Mouse (Mus musculus): Measurements from ENCODE around the gene Slco2b1. TPM values are rescaled to one million over a fixed set of nuclear protein-coding genes. Genes with fewer than 3 reads are reported as not detected.
A peak's percentile ranks its signal among the peaks of the same experiment; 100 is the strongest.

The Slco2b1 gene
- total and polyA plus RNA-seq, 3 experiments: 0.02 to 1.4 (median 0.53) TPM

- Histone ChIP-seq H3K4me1 (ENCODE audit: insufficient read depth, low read depth, low read length) (no peaks in the 10 kb centered on the region), H3K36me3 (replicated peaks) (no peaks in the 10 kb centered on the region), H3K9me3 (replicated peaks) (no peaks in the 10 kb centered on the region), H3K27me3 (ENCODE audit: insufficient read depth, low read length) (peaks cover 14% of the 10 kb centered on the region), H3K4me3 (ENCODE audit: low read depth, low read length) (no peak overlapping the region)
- no peak for DNase-seq (ENCODE audit: low spot score)
- no peak for ATAC-seq (ENCODE audit: extremely low read depth, insufficient number of reproducible peaks, low FRiP score, poor library complexity, severe bottlenecking)
- no peak for TF ChIP-seq GATA1 (IDR thresholded peaks at IDR 0.05; ENCODE audit: borderline replicate concordance, low read length)
Measured at GRCm38 (mm10) chr7:99684086-99684485, 27.1 kb downstream of the Slco2b1 start.

GRCm38 (mm10) chr7:99680771-99681170, 30.4 kb downstream of the Slco2b1 start:
- TF ChIP-seq GATA2 (IDR thresholded peaks at IDR 0.05; ENCODE audit: borderline replicate concordance, low read depth, low read length): no peak
- no peak for TF ChIP-seq GATA1 (IDR thresholded peaks at IDR 0.05; ENCODE audit: borderline replicate concordance, low read length)
- no peak for TF ChIP-seq CTCF (IDR thresholded peaks at IDR 0.05; ENCODE audit: low read depth, low read length)
- TF ChIP-seq TAL1 (conservative IDR thresholded peaks at IDR 0.05; ENCODE audit: low read depth, low read length): no peak
- no peak for TF ChIP-seq POLR2AphosphoS5 (IDR thresholded peaks at IDR 0.05; ENCODE audit: insufficient replicate concordance, low read depth, low read length)
- Histone ChIP-seq H3K9me3 (replicated peaks) (no peaks in the 10 kb centered on the region), H3K4me3 (ENCODE audit: low read depth, low read length) (no peak overlapping the region), H3K36me3 (replicated peaks) (no peaks in the 10 kb centered on the region), H3K4me1 (ENCODE audit: insufficient read depth, low read depth, low read length) (no peaks in the 10 kb centered on the region), H3K27me3 (ENCODE audit: insufficient read depth, low read length) (peaks cover 7% of the 10 kb centered on the region; the same call in 1 of the 2 replicates)
- ATAC-seq (ENCODE audit: extremely low read depth, insufficient number of reproducible peaks, low FRiP score, poor library complexity, severe bottlenecking) (no peak), DNase-seq (ENCODE audit: low spot score) (no peak)

- Histone ChIP-seq H3K27me3 (ENCODE audit: insufficient read depth, low read length) (peaks cover 10% of the 10 kb centered on the region; the same call in 1 of the 2 replicates), H3K4me3 (ENCODE audit: low read depth, low read length) (no peak overlapping the region), H3K36me3 (replicated peaks) (no peaks in the 10 kb centered on the region), H3K9me3 (replicated peaks) (no peaks in the 10 kb centered on the region), H3K4me1 (ENCODE audit: insufficient read depth, low read depth, low read length) (peaks cover 16% of the 10 kb centered on the region)
- ATAC-seq (ENCODE audit: extremely low read depth, insufficient number of reproducible peaks, low FRiP score, poor library complexity, severe bottlenecking) (no peak), DNase-seq (ENCODE audit: low spot score) (no peak)
- TF ChIP-seq GATA1 (IDR thresholded peaks at IDR 0.05; ENCODE audit: borderline replicate concordance, low read length) (no peak), GATA2 (IDR thresholded peaks at IDR 0.05; ENCODE audit: borderline replicate concordance, low read depth, low read length) (no peak), TAL1 (conservative IDR thresholded peaks at IDR 0.05; ENCODE audit: low read depth, low read length) (no peak), CTCF (IDR thresholded peaks at IDR 0.05; ENCODE audit: low read depth, low read length) (no peak), POLR2AphosphoS5 (IDR thresholded peaks at IDR 0.05; ENCODE audit: insufficient replicate concordance, low read depth, low read length) (no peak)
Measured at GRCm38 (mm10) chr7:99674890-99675289, 36.2 kb downstream of the Slco2b1 start.

- Histone ChIP-seq H3K4me1 (ENCODE audit: insufficient read depth, low read depth, low read length) (peaks cover 16% of the 10 kb centered on the region), H3K4me3 (ENCODE audit: low read depth, low read length) (no peak overlapping the region), H3K36me3 (replicated peaks) (no peaks in the 10 kb centered on the region), H3K27me3 (ENCODE audit: insufficient read depth, low read length) (peaks cover 7% of the 10 kb centered on the region; the same call in 1 of the 2 replicates), H3K9me3 (replicated peaks) (no peaks in the 10 kb centered on the region)
- no peak for TF ChIP-seq TAL1 (conservative IDR thresholded peaks at IDR 0.05; ENCODE audit: low read depth, low read length)
- no peak for TF ChIP-seq GATA1 (IDR thresholded peaks at IDR 0.05; ENCODE audit: borderline replicate concordance, low read length)
- TF ChIP-seq GATA2 (IDR thresholded peaks at IDR 0.05; ENCODE audit: borderline replicate concordance, low read depth, low read length): no peak
- no peak for TF ChIP-seq POLR2AphosphoS5 (IDR thresholded peaks at IDR 0.05; ENCODE audit: insufficient replicate concordance, low read depth, low read length)
- TF ChIP-seq CTCF (IDR thresholded peaks at IDR 0.05; ENCODE audit: low read depth, low read length): no peak
- DNase-seq (ENCODE audit: low spot score) (no peak), ATAC-seq (ENCODE audit: extremely low read depth, insufficient number of reproducible peaks, low FRiP score, poor library complexity, severe bottlenecking) (no peak)
Measured at GRCm38 (mm10) chr7:99674209-99674608, 36.9 kb downstream of the Slco2b1 start.

- peaks cover 16% of the 10 kb centered on the region for H3K4me1 ChIP-seq (ENCODE audit: insufficient read depth, low read depth, low read length)
- no peaks in the 10 kb centered on the region for H3K9me3 ChIP-seq (replicated peaks)
- no peak for TF ChIP-seq GATA2 (IDR thresholded peaks at IDR 0.05; ENCODE audit: borderline replicate concordance, low read depth, low read length)
- TF ChIP-seq TAL1 (conservative IDR thresholded peaks at IDR 0.05; ENCODE audit: low read depth, low read length): no peak
- no peak for TF ChIP-seq CTCF (IDR thresholded peaks at IDR 0.05; ENCODE audit: low read depth, low read length)
- TF ChIP-seq GATA1 (IDR thresholded peaks at IDR 0.05; ENCODE audit: borderline replicate concordance, low read length): no peak
- no peak for ATAC-seq (ENCODE audit: extremely low read depth, insufficient number of reproducible peaks, low FRiP score, poor library complexity, severe bottlenecking)
- no peak overlapping the region for H3K4me3 ChIP-seq (ENCODE audit: low read depth, low read length)
- H3K36me3 ChIP-seq (replicated peaks): no peaks in the 10 kb centered on the region
- peaks cover 10% of the 10 kb centered on the region; the same call in 1 of the 2 replicates for H3K27me3 ChIP-seq (ENCODE audit: insufficient read depth, low read length)
- no peak for DNase-seq (ENCODE audit: low spot score)
Measured at GRCm38 (mm10) chr7:99673188-99673587, 38.0 kb downstream of the Slco2b1 start.

GRCm38 (mm10) chr7:99671544-99672435, 39.4 kb downstream of the Slco2b1 start:
- DNase-seq (ENCODE audit: low spot score) (no peak), ATAC-seq (ENCODE audit: extremely low read depth, insufficient number of reproducible peaks, low FRiP score, poor library complexity, severe bottlenecking) (peak; percentile 68)
- Histone ChIP-seq H3K4me3 (ENCODE audit: low read depth, low read length) (no peak overlapping the region), H3K9me3 (replicated peaks) (no peaks in the 10 kb centered on the region), H3K4me1 (ENCODE audit: insufficient read depth, low read depth, low read length) (peaks cover 16% of the 10 kb centered on the region), H3K36me3 (replicated peaks) (no peaks in the 10 kb centered on the region), H3K27me3 (ENCODE audit: insufficient read depth, low read length) (peaks cover 14% of the 10 kb centered on the region; the same call in 1 of the 2 replicates)
- TF ChIP-seq CTCF (IDR thresholded peaks at IDR 0.05; ENCODE audit: low read depth, low read length) (no peak), POLR2AphosphoS5 (IDR thresholded peaks at IDR 0.05; ENCODE audit: insufficient replicate concordance, low read depth, low read length) (no peak), GATA2 (IDR thresholded peaks at IDR 0.05; ENCODE audit: borderline replicate concordance, low read depth, low read length) (no peak), TAL1 (conservative IDR thresholded peaks at IDR 0.05; ENCODE audit: low read depth, low read length) (no peak), GATA1 (IDR thresholded peaks at IDR 0.05; ENCODE audit: borderline replicate concordance, low read length) (no peak)

Data from G1E (cell line).